In the genomic region with DNA sequence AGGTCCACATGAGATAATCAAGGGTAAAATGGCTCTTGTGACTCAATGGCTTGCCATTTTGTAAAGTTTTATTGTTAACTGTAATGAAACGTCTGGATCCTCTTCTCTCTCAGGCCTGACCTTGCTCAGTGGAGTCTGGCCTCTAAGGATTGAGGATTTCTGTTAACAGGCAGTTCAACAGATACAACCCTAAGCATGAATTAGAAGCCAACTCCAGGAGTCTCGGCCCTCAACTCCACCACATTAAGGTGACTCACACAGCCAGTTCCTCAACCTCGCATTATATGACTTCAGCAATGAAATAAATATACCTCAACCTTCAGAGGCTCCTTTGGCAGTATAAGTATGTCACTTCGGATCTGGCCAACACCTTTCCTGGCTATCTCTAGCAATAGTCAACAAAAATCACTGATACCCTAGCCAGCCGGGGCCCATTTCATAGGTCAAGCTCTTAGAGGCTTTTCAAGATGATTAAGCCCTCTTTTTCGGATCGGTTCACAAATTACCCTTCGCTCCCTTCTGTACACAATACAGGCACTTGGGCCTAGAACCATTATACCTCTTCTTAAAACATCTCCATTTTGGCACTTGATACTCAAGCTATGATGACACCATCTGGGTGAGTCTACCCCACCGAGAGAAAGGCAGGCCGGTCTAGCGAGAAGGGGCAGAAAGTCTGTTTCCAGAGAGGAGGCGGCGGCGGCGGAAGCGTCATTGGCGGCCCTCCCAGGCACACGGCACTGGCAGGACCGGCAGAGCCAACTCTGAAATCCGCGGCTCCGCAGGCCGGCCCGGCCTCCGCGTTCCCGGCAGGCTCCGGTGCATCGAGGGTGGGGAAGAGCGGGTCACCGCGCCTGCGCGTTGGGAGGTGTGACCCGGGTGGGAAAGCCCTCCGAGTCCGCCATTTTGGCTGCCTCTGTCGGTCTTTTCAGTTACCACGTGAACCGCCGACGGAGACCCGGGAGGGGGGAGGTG, we compare ENCODE assay signal across 8 mouse cellular contexts. TPM values are rescaled to one million over a fixed set of nuclear protein-coding genes. Genes with fewer than 3 reads are reported as not detected.
DNase-seq lines count a peak whose midpoint lies in the region; ATAC-seq and TF ChIP-seq lines count a peak whose summit lies in the region.

A gene (plus strand): TSS at position 51 of the 975 bp plus-strand sequence.

- ATAC-seq in forebrain, embryonic 13.5 days, result peak; percentile 94
- peak; percentile 91 for ATAC-seq in neural tube, embryonic 15.5 days (ENCODE audit: low FRiP score)

- H3K4me3 ChIP-seq in E14TG2a.4 (replicated peaks; ENCODE audit: low read length), result peak within 1 kb of the TSS; percentile 97
- H3K4me3 ChIP-seq in forebrain, embryonic 13.5 days, result peak within 1 kb of the TSS; percentile 100
- peak within 1 kb of the TSS; percentile 98 for H3K4me3 ChIP-seq in neural tube, embryonic 15.5 days (replicated peaks)

- peak; percentile 93 for DNase-seq in c-Kit-positive CD71-positive TER-119-positive erythroid progenitor cells, embryonic 14.5 days (ENCODE audit: low spot score)
- DNase-seq in heart, postnatal 14 days, result peak; percentile 97 to 98
- peak; percentile 96 for DNase-seq in layer of hippocampus, adult 11-12 months (ENCODE audit: low spot score)
- DNase-seq in lung, adult 18-20 months, result peak; percentile 95 to 97
- peak; percentile 97 for DNase-seq in testis, postnatal 14 days (ENCODE audit: low spot score)

- intact Hi-C loops in heart, postnatal 14 days (cut with DNase I), result no loop called here

- 5% methylated on average over 43 of the region's 43 CpGs for WGBS in forebrain, embryonic 13.5 days
- WGBS in neural tube, embryonic 15.5 days, result 4% methylated on average over 43 of the region's 43 CpGs

- no peaks in the 10 kb centered on the region for H3K9me3 ChIP-seq in E14TG2a.4 (ENCODE audit: low read length)
- no peaks in the 10 kb centered on the region for H3K9me3 ChIP-seq in forebrain, embryonic 13.5 days (replicated peaks)
- H3K9me3 ChIP-seq in neural tube, embryonic 15.5 days (replicated peaks), result no peaks in the 10 kb centered on the region

- peak within 1 kb of the TSS; percentile 98 for H3K9ac ChIP-seq in forebrain, embryonic 13.5 days
- H3K9ac ChIP-seq in neural tube, embryonic 15.5 days (replicated peaks), result peak within 1 kb of the TSS; percentile 85

- peak within 1 kb of the TSS; percentile 91 for H3K27ac ChIP-seq in forebrain, embryonic 13.5 days
- peak within 1 kb of the TSS; percentile 92 for H3K27ac ChIP-seq in neural tube, embryonic 15.5 days (replicated peaks)

- TF ChIP-seq CTCF in E14TG2a.4 (conservative IDR thresholded peaks at IDR 0.05; ENCODE audit: low read length), result no peak

- no peaks in the 10 kb centered on the region for H3K27me3 ChIP-seq in E14TG2a.4 (ENCODE audit: insufficient read depth, low read length)
- no peaks in the 10 kb centered on the region for H3K27me3 ChIP-seq in forebrain, embryonic 13.5 days
- H3K27me3 ChIP-seq in neural tube, embryonic 15.5 days (replicated peaks), result no peaks in the 10 kb centered on the region

- peaks cover 34% of the 10 kb centered on the region for H3K36me3 ChIP-seq in E14TG2a.4 (ENCODE audit: insufficient read depth, low read length)
- no peaks in the 10 kb centered on the region for H3K36me3 ChIP-seq in forebrain, embryonic 13.5 days (ENCODE audit: poor library complexity, severe bottlenecking)
- no peaks in the 10 kb centered on the region for H3K36me3 ChIP-seq in neural tube, embryonic 15.5 days

- peak within 1 kb of the TSS; percentile 87 for H3K4me2 ChIP-seq in forebrain, embryonic 13.5 days
- H3K4me2 ChIP-seq in neural tube, embryonic 15.5 days, result peak within 1 kb of the TSS; percentile 86

- H3K4me1 ChIP-seq in E14TG2a.4 (replicated peaks; ENCODE audit: low read depth, low read length), result peaks cover 54% of the 10 kb centered on the region
- peaks cover 33% of the 10 kb centered on the region for H3K4me1 ChIP-seq in forebrain, embryonic 13.5 days
- peaks cover 32% of the 10 kb centered on the region for H3K4me1 ChIP-seq in neural tube, embryonic 15.5 days

RNA-seq across cellular contexts. Expression of the gene that starts here (rescaled TPM):
- polyA plus RNA-seq in forebrain, embryonic 13.5 days (2015; fragmentation: Nextera tagmentation; extraction: Ambion mirVana), result 59.8 and 60.5 TPM in 2 replicates
- 10 to 100 TPM; 44.8 to 45.0 TPM for total RNA-seq in heart, postnatal 14 days (2021)
- 40.6 and 42.8 TPM in 2 replicates for polyA plus RNA-seq in neural tube, embryonic 15.5 days (2015; fragmentation: Nextera tagmentation; extraction: Ambion mirVana)

Comparison
In these comparisons a context has a peak if more than half of its experiments do, and no peak if none do; other contexts are left out.
1. Peak in every context shown above with its lines: DNase-seq, ATAC-seq, H3K4me3 ChIP-seq and H3K27ac ChIP-seq.